Mouse (Mus musculus) stomach, embryonic 16.5 days (tissue): Measurements from ENCODE around the gene Prg4. TPM values are rescaled to one million over a fixed set of nuclear protein-coding genes. Genes with fewer than 3 reads are reported as not detected.

ENCODE experiments used
- ATAC-seq: fragments of 200-750 bp; cut with Nextera tagmentation; 2 replicates; pipeline ENCODE4 v1.8.0; 2017; ENCODE audit warnings: moderate number of reproducible peaks, moderate TSS enrichment; ENCODE audit not compliant: insufficient read depth, low FRiP score
- H3K27ac ChIP-seq: fragments of 300-500 bp; sonication (generic); 2 replicates; pipeline ENCODE4 v1.5.1; 2014; ENCODE audit warnings: low read length
- H3K27me3 ChIP-seq: fragments of 300-500 bp; sonication (generic); 2 replicates; pipeline ENCODE4 v1.6.1; 2014; ENCODE audit warnings: low read length, control low read depth, mixed read lengths; ENCODE audit not compliant: control insufficient read depth, insufficient read depth
- H3K36me3 ChIP-seq: fragments of 300-500 bp; sonication (generic); 2 replicates; pipeline ENCODE4 v1.6.1; 2014; ENCODE audit warnings: low read length; ENCODE audit not compliant: control insufficient read depth, insufficient read depth
- H3K4me1 ChIP-seq: fragments of 300-500 bp; sonication (generic); 2 replicates; pipeline ENCODE4 v1.6.1; 2014; ENCODE audit warnings: low read length, control low read depth, mixed read lengths; ENCODE audit not compliant: control insufficient read depth, insufficient read depth
- H3K4me2 ChIP-seq: fragments of 300-500 bp; sonication (generic); 2 replicates; pipeline ENCODE4 v1.6.1; 2014; ENCODE audit warnings: low read depth, low read length, mixed read lengths
- H3K4me3 ChIP-seq: fragments of 300-500 bp; sonication (generic); replicated peaks from 2 replicates; pipeline ENCODE4 v1.5.1; 2014; ENCODE audit warnings: mild to moderate bottlenecking, low read length
- H3K9ac ChIP-seq: fragments of 300-500 bp; sonication (generic); 2 replicates; pipeline ENCODE4 v1.6.1; 2014; ENCODE audit warnings: low read length
- H3K9me3 ChIP-seq: fragments of 300-500 bp; sonication (generic); replicated peaks from 2 replicates; pipeline ENCODE4 v1.6.1; 2016; ENCODE audit warnings: low read length, control low read depth; ENCODE audit not compliant: control insufficient read depth
- WGBS: fragments of 180-500 bp; shearing (Covaris S2); extraction: QIAGEN DNeasy Blood & Tissue Kit; methylation state at CpG from one replicate; pipeline ENCODE4 v1.1.7; 2014; 5-methylcytosine and 5-hydroxymethylcytosine counted together
- polyA plus RNA-seq: library from polyadenylated mRNA; unstranded; fragments of >200 nt; fragmentation: Nextera tagmentation; extraction: Ambion mirVana; gene quantifications from 2 replicates; pipeline ENCODE4 v1.2.1, GENCODE M21; 2015

Prg4 gene
- polyA plus RNA-seq, 1 experiment from 2014 or later: 0.53 TPM

DNA sequence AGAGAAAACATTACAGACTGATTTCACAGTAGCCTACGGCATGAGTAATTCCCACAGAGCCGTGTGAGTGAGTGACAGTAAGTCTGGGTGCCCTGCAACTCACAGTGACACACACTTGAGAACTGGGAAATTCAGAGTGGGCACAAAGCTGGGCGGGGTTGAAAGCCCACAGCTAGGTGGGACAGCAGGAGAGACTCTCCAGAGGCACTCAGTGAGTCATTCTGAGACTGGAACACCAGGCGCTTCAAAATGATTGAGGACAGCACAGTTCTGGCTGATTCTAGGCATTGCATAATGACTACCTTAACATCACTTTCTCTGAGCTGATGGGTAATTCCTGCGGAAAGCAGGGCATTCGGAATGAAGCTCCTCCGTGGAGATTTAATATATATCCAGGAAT is 6.6 kb upstream of the Prg4 start:
- Histone ChIP-seq H3K9ac (no peak overlapping the region), H3K4me1 (no peaks in the 10 kb centered on the region), H3K27me3 (no peaks in the 10 kb centered on the region), H3K27ac (no peak overlapping the region), H3K4me3 (no peak overlapping the region), H3K36me3 (no peaks in the 10 kb centered on the region), H3K4me2 (no peak overlapping the region), H3K9me3 (no peaks in the 10 kb centered on the region)
- ATAC-seq: no peak
- 73% methylated on average over 7 of the region's 7 CpGs for WGBS

DNA sequence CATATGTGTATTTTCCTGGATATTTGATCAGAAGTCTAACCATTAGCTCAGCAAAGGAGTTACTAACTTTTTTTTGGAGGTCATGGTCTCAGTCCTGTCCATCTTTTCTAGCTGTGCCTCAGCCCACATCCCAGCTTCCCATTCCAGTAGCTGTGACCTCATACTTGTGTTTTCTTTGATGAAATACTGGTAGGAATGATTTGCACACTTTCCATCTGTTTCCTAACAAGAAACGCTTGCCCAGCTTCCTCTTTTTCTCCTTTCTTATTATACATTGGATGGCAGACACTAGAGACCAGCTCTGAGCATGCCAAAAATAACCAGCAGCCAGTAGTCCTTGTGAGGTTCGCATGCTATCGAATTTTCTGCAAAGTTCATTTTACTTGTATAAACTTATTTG is 4.0 kb upstream of the Prg4 start:
- 79% methylated on average over 3 of the region's 3 CpGs for WGBS
- H3K27ac ChIP-seq: no peak overlapping the region
- no peak overlapping the region for H3K9ac ChIP-seq
- H3K9me3 ChIP-seq: no peaks in the 10 kb centered on the region
- no peak overlapping the region for H3K4me3 ChIP-seq
- H3K27me3 ChIP-seq: no peaks in the 10 kb centered on the region
- H3K4me1 ChIP-seq: no peaks in the 10 kb centered on the region
- H3K4me2 ChIP-seq: no peak overlapping the region
- no peaks in the 10 kb centered on the region for H3K36me3 ChIP-seq
- ATAC-seq: no peak

DNA sequence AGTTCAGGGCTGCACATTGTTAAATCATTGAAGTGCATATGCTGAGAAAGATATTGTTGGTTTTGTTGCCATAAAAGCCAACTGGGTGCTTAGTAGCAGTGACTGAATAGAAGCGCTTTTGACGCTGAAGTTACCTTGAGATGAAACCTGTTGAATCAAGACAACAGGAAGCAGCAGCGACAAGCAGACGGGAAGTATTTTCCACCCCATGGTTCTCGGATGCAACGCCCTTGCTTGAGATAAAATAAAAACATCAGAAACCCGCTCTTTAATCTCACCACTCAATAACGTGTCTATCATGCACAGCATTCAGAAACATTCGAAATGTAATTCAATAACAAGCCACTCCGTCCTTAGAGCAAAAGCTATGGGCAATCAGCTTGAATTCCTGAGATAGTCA is 601 bp downstream of the Prg4 start:
- Histone ChIP-seq H3K4me1 (no peaks in the 10 kb centered on the region), H3K9ac (no peak overlapping the region), H3K4me3 (no peak overlapping the region), H3K27me3 (no peaks in the 10 kb centered on the region), H3K9me3 (no peaks in the 10 kb centered on the region), H3K36me3 (no peaks in the 10 kb centered on the region), H3K4me2 (no peak overlapping the region), H3K27ac (no peak overlapping the region)
- 81% methylated on average over 10 of the region's 10 CpGs for WGBS
- ATAC-seq: no peak

DNA sequence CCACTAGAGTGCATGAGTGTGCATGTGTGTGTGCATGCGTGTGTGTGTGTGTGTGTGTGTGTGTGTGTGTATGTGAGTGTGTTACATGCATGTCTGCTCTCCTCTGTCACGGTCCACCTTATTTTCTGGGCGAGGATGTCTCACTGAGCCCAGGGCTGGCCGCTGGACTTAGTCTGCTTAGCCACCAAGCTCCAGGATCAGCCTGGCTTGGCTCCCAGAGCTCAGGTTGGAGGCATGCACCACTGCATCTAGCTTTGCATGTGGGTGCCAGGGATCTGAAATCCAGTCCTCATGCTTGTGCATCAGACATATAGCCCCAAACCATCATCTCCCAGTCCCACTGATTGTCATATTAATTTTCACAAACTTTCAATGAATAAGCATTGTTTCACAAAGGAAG is 2.3 kb downstream of the Prg4 start:
- H3K36me3 ChIP-seq: no peaks in the 10 kb centered on the region
- 79% methylated on average over 4 of the region's 4 CpGs for WGBS
- H3K27ac ChIP-seq: no peak overlapping the region
- H3K4me1 ChIP-seq: no peaks in the 10 kb centered on the region
- ATAC-seq: no peak
- no peak overlapping the region for H3K4me2 ChIP-seq
- H3K4me3 ChIP-seq: no peak overlapping the region
- no peaks in the 10 kb centered on the region for H3K9me3 ChIP-seq
- no peak overlapping the region for H3K9ac ChIP-seq
- no peaks in the 10 kb centered on the region for H3K27me3 ChIP-seq

DNA sequence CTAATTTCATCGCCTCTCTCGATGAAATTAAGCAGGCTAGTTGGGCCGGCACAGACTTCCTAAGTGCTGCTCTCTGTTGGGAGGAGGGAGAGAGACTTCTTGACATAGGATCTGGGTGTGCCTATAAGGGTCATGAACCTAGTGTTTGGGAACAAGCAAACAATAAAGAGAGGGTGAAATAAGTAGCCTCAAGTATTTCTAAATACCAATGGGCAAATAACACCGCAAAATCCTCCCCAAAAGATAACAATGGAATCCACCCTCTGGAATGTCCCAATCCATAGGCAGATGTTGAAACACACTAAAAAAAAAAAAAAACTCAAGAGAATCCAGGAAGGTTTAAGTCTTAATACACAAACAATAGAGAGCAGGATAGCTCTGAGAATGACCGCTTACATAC is 2.9 kb downstream of the Prg4 start:
- H3K36me3 ChIP-seq: no peaks in the 10 kb centered on the region
- no peaks in the 10 kb centered on the region for H3K4me1 ChIP-seq
- ATAC-seq: no peak
- H3K4me3 ChIP-seq: no peak overlapping the region
- no peaks in the 10 kb centered on the region for H3K9me3 ChIP-seq
- H3K4me2 ChIP-seq: no peak overlapping the region
- WGBS: 65% methylated on average over 5 of the region's 5 CpGs
- no peak overlapping the region for H3K27ac ChIP-seq
- no peaks in the 10 kb centered on the region for H3K27me3 ChIP-seq
- no peak overlapping the region for H3K9ac ChIP-seq

DNA sequence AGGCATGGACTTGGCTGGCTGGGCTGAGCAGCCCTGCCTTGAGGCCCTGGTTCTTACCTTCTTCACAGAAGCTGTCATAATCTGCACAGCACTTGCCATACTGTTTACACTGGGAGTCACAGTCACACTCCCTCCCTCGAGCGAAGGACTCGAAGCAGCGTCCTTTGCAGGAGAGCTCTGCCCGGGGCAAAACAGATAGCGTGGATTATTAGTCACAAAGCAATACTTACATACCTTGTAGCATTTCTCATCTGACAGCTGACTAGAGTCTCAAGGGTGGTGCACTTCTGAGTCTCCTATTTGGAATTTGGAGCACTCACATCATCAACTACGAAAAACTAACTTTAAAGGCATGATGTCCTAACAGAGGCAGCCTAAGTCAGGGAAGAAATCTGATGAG is 5.4 kb downstream of the Prg4 start:
- no peaks in the 10 kb centered on the region for H3K4me1 ChIP-seq
- peak; percentile 37; the same call in 1 of the 2 replicates for ATAC-seq
- no peaks in the 10 kb centered on the region for H3K9me3 ChIP-seq
- H3K36me3 ChIP-seq: no peaks in the 10 kb centered on the region
- H3K4me3 ChIP-seq: no peak overlapping the region
- no peaks in the 10 kb centered on the region for H3K27me3 ChIP-seq
- H3K27ac ChIP-seq: no peak overlapping the region
- no peak overlapping the region for H3K4me2 ChIP-seq
- WGBS: 40% methylated on average over 7 of the region's 7 CpGs
- no peak overlapping the region for H3K9ac ChIP-seq

DNA sequence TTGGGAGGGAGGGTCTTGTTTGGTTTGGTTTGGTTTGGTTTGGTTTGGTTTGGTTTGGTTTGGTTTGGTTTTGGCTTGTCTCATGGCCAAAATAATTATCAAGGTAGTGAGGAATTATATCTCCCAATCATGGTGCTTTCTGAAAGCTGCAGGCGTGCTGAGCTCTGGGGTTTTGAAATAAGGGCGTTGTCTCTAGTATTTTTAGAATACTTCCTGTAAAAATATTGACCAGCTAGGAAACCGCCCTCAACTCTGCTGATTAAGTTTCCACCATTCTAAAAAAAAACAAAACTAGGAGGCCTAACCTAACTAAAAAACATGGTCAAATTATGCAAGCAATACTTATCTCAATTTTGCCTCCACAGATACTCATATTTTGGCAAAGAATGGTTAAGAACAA is 6.4 kb downstream of the Prg4 start:
- Histone ChIP-seq H3K4me3 (no peak overlapping the region), H3K27me3 (no peaks in the 10 kb centered on the region), H3K27ac (no peak overlapping the region), H3K9ac (no peak overlapping the region), H3K4me2 (no peak overlapping the region), H3K36me3 (no peaks in the 10 kb centered on the region), H3K9me3 (no peaks in the 10 kb centered on the region), H3K4me1 (no peaks in the 10 kb centered on the region)
- no peak for ATAC-seq
- 59% methylated on average over 3 of the region's 3 CpGs for WGBS

DNA sequence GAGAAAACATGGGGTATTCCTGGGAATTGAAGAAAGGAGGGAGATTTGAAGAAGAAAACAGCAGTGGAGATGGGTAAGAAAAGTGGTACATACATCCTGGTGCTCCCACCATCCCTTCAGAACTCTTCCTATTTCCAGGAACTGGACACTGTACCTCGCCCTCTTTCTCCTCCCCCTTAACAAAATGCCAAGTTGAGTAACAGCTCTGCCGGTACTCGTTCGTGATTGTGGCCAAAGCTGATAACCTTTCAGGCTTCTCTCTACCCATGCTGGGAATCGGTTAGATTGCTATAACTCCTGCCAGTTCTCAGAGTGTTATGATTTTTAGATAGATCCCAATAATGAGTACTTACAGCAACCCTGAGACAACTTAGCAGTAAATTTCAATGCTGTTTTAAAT is 7.0 kb downstream of the Prg4 start:
- Histone ChIP-seq H3K9ac (no peak overlapping the region), H3K9me3 (no peaks in the 10 kb centered on the region), H3K4me1 (no peaks in the 10 kb centered on the region), H3K27ac (no peak overlapping the region), H3K4me2 (no peak overlapping the region), H3K4me3 (no peak overlapping the region), H3K27me3 (no peaks in the 10 kb centered on the region), H3K36me3 (no peaks in the 10 kb centered on the region)
- WGBS: 58% methylated on average over 5 of the region's 5 CpGs
- no peak for ATAC-seq

DNA sequence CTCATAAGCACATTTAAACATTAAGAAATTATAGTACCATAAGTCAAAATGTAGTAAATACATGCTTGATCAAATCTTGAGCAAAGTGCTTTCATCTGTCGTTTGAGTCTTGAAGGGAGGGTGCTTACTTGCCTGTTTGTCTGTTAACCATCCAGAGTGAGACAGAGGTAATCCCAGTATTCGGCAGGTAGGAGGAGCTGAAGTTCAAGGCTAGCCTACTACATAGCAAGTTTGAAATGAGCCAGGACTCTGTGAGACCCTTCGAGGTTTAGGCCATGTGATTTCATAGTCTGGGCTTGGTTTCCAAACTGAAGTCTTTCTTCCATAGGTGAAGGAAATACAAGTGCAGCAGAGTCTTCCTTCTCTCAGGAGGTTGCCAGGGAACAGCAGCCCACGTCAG is 24.2 kb downstream of the Prg4 start:
- Histone ChIP-seq H3K9ac (no peak overlapping the region), H3K4me1 (no peaks in the 10 kb centered on the region), H3K9me3 (no peaks in the 10 kb centered on the region), H3K27ac (no peak overlapping the region), H3K27me3 (no peaks in the 10 kb centered on the region), H3K4me3 (no peak overlapping the region), H3K36me3 (peaks cover 27% of the 10 kb centered on the region), H3K4me2 (no peak overlapping the region)
- 85% methylated on average over 4 of the region's 4 CpGs for WGBS
- ATAC-seq: no peak

DNA sequence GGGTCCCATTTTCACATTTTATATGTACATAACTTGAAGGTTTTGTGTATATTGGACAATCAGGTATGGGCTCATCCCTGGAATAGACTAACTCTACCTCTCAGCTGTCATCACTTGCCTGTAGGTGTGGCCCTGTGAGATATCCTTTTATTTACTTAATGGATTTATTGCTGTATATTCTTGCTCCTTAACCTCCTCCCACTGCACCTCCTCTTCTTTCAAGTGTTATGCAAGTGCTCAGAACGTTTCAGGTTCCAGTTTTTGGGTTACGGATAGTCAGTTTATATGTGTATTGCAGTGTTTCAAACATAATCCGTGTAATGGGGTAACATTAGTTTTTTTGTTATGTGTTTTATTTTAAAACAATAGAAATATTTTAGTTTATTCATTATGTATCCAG is 27.3 kb downstream of the Prg4 start:
- H3K36me3 ChIP-seq: peaks cover 32% of the 10 kb centered on the region

More for the DNA sequence above, 27.3 kb downstream of the Prg4 start:
- H3K4me2 ChIP-seq: no peak overlapping the region
- 85% methylated on average over 3 of the region's 3 CpGs for WGBS
- no peak overlapping the region for H3K4me3 ChIP-seq
- no peak overlapping the region for H3K27ac ChIP-seq
- ATAC-seq: no peak
- no peaks in the 10 kb centered on the region for H3K4me1 ChIP-seq
- H3K9ac ChIP-seq: no peak overlapping the region
- no peaks in the 10 kb centered on the region for H3K9me3 ChIP-seq
- no peaks in the 10 kb centered on the region for H3K27me3 ChIP-seq
